In the genomic region with DNA sequence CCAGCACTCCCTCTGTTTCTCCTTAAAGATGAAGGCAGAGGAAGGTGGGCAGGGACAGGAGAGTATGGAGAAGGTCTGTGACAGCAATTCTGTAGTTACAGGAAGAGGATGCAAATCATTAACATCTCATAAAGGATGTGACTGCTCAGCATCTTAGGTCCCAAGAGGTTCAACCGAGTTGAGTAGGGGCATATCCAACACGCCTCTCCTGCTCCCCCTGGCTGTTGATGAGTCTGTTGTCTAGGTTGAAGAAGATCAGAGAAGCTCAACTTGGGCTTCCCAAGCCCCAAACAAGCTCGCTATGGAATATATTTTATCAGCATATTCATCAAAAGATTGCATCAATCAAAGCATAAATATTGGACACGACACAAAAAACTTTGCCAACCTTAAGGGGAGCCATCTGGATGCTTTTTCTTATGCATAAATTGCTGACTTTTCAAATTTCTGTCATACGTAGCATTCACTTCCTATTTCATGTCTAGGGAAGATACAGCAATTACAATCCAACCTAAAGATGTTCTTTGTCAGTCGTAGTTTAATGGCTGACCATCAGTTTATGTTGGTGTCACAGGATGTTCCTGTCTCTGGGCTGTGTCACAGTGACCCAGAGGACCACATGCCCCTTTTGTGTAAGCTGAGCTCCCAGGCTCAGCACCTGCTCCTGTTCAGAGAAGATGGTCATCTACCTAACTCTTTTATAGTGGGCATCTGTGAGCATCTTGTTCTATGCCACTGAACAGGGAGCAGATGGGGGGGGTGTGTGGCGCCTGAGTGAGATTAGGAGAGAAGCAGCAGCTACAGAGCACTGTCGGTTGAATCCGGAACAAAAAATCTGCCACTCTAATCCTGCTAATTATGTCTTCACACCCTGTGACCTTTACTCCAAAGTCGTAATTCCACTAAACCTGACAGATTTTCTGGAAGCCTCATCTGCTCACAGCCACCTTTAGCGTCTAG, we compare ENCODE assay signal across 15 mouse cellular contexts.
A peak's percentile ranks its signal among the peaks of the same experiment; 100 is the strongest.
DNase-seq lines count a peak whose midpoint lies in the region; ATAC-seq and TF ChIP-seq lines count a peak whose summit lies in the region.
"Had no signal": no experiment of that assay in that cellular context is flagged by ENCODE, and none has a peak within 500 bp of the region (broad histone marks: within the 10 kb centered on the region; RNA-seq: fewer than 3 reads in every experiment).

No protein-coding gene starts in this region.

- no peak for TF ChIP-seq EP300 in heart, postnatal 0 days (IDR thresholded peaks at IDR 0.05; ENCODE audit: low read depth)

- H3K4me3 ChIP-seq in heart, postnatal 0 days (ENCODE audit: low read depth, low read length), result no peak overlapping the region
- H3K4me3 ChIP-seq in spleen, adult 2 months (ENCODE audit: extremely low read depth, insufficient read depth, insufficient read length), result no peak overlapping the region
- H3K4me3 ChIP-seq in forebrain, postnatal 0 days (ENCODE audit: low read depth, low read length), result no peak overlapping the region
- H3K4me3 ChIP-seq: embryonic facial prominence, embryonic 13.5 days; hindbrain, embryonic 13.5 days; liver, embryonic 13.5 days had no signal

- TF ChIP-seq CTCF in heart, postnatal 0 days (IDR thresholded peaks at IDR 0.05; ENCODE audit: low read depth), result peak; percentile 19
- TF ChIP-seq CTCF in spleen, adult 2 months (IDR thresholded peaks at IDR 0.05; ENCODE audit: extremely low read depth, insufficient read depth, insufficient read length, insufficient replicate concordance), result no peak
- no peak for TF ChIP-seq CTCF in forebrain, postnatal 0 days (IDR thresholded peaks at IDR 0.05; ENCODE audit: low read depth)

- H3K27me3 ChIP-seq in heart, postnatal 0 days (ENCODE audit: control insufficient read depth, insufficient read depth, low read length), result no peaks in the 10 kb centered on the region
- no peaks in the 10 kb centered on the region for H3K27me3 ChIP-seq in spleen, adult 2 months (ENCODE audit: control insufficient read depth, insufficient read depth, low read length)
- H3K27me3 ChIP-seq in forebrain, postnatal 0 days (ENCODE audit: insufficient read depth, low read length), result no peaks in the 10 kb centered on the region
- H3K27me3 ChIP-seq: embryonic facial prominence, embryonic 13.5 days; hindbrain, embryonic 13.5 days; liver, embryonic 13.5 days; megakaryocyte, embryonic 14.5 days had no signal

- no peak for DNase-seq in heart, postnatal 0 days (ENCODE audit: low spot score)
- no peak for DNase-seq in heart, postnatal 36 days
- peak; percentile 7 to 51 for DNase-seq in spleen, adult 2 months (ENCODE audit: low read depth in 1 of 2, low spot score in 2 of 2)
- DNase-seq in spleen, adult 12 weeks (ENCODE audit: low spot score), result no peak
- peak; percentile 83 for DNase-seq in forebrain, postnatal 0 days
- no peak for DNase-seq in frontal cortex, postnatal 25 days (ENCODE audit: low spot score in 2 of 2)
- no peak for DNase-seq in testis, postnatal 14 days (ENCODE audit: low spot score)
- DNase-seq: adrenal gland, postnatal 25 days; gastrocnemius, postnatal 14 days; kidney, adult 11 months; liver, embryonic 13.5 days; right cerebral cortex, adult 18-20 months had no signal

- TF ChIP-seq POLR2A in spleen, adult 2 months (IDR thresholded peaks at IDR 0.05; ENCODE audit: low read depth, low read length), result no peak

- ATAC-seq in heart, postnatal 0 days (ENCODE audit: insufficient read depth, low read depth), result no peak
- peak; percentile 40; the same call in 1 of the 2 replicates for ATAC-seq in forebrain, postnatal 0 days

- H3K9ac ChIP-seq in heart, postnatal 0 days (replicated peaks; ENCODE audit: low read depth, low read length), result no peak overlapping the region
- no peak overlapping the region for H3K9ac ChIP-seq in forebrain, postnatal 0 days
- H3K9ac ChIP-seq: embryonic facial prominence, embryonic 13.5 days; hindbrain, embryonic 13.5 days; liver, embryonic 13.5 days had no signal

- H3K36me3 ChIP-seq in heart, postnatal 0 days (replicated peaks; ENCODE audit: control insufficient read depth, insufficient read depth, low read length), result no peaks in the 10 kb centered on the region
- no peaks in the 10 kb centered on the region for H3K36me3 ChIP-seq in spleen, adult 2 months (ENCODE audit: control insufficient read depth, insufficient read depth, low read length)
- H3K36me3 ChIP-seq in forebrain, postnatal 0 days (ENCODE audit: insufficient read depth), result no peaks in the 10 kb centered on the region
- H3K36me3 ChIP-seq: embryonic facial prominence, embryonic 13.5 days; hindbrain, embryonic 13.5 days; liver, embryonic 13.5 days had no signal

- H3K9me3 ChIP-seq in heart, postnatal 0 days (replicated peaks; ENCODE audit: control insufficient read depth, low read length), result peaks cover 10% of the 10 kb centered on the region
- H3K9me3 ChIP-seq in forebrain, postnatal 0 days (ENCODE audit: low read length), result peaks cover 4% of the 10 kb centered on the region; the same call in 1 of the 2 replicates
- H3K9me3 ChIP-seq: embryonic facial prominence, embryonic 13.5 days; liver, embryonic 13.5 days had no signal

- intact Hi-C loops in heart, postnatal 36 days (cut with DNase I), result loop anchor here (5.0 kb wide), 2 partner anchors 37 to 503 kb away; no protein-coding TSS in a partner anchor

- H3K4me1 ChIP-seq in heart, postnatal 0 days (ENCODE audit: control insufficient read depth, insufficient read depth), result peaks cover 4% of the 10 kb centered on the region; the same call in 1 of the 2 replicates
- H3K4me1 ChIP-seq in spleen, adult 2 months (ENCODE audit: control insufficient read depth, insufficient read depth, insufficient read length), result peaks cover 3% of the 10 kb centered on the region; the same call in 1 of the 2 replicates
- H3K4me1 ChIP-seq in forebrain, postnatal 0 days (ENCODE audit: insufficient read depth), result no peaks in the 10 kb centered on the region
- H3K4me1 ChIP-seq: liver, embryonic 13.5 days had no signal

- no peak overlapping the region for H3K27ac ChIP-seq in heart, postnatal 0 days (ENCODE audit: low read depth)
- no peak overlapping the region for H3K27ac ChIP-seq in spleen, adult 2 months (ENCODE audit: insufficient read depth, low read length)
- H3K27ac ChIP-seq in forebrain, postnatal 0 days (ENCODE audit: low read depth, low read length), result no peak overlapping the region
- H3K27ac ChIP-seq: embryonic facial prominence, embryonic 13.5 days; hindbrain, embryonic 13.5 days; liver, embryonic 13.5 days had no signal

- no peak overlapping the region for H3K4me2 ChIP-seq in heart, postnatal 0 days (ENCODE audit: low read depth, low read length)
- no peak overlapping the region for H3K4me2 ChIP-seq in forebrain, postnatal 0 days (ENCODE audit: low read depth)
- H3K4me2 ChIP-seq: hindbrain, embryonic 13.5 days; liver, embryonic 13.5 days had no signal

- WGBS in heart, postnatal 0 days, result 71% methylated on average over 11 of the region's 11 CpGs
- 72% methylated on average over 11 of the region's 11 CpGs for WGBS in spleen, adult 2 months
- 57% methylated on average over 11 of the region's 11 CpGs for WGBS in forebrain, postnatal 0 days

Comparison
In these comparisons a context has a peak if more than half of its experiments do, and no peak if none do; other contexts are left out.
1. DNase-seq: peak in spleen, adult 2 months (2 of 2) and forebrain, postnatal 0 days (single experiment); none in heart, postnatal 0 days (single experiment), heart, postnatal 36 days (0 of 2), spleen, adult 12 weeks (single experiment), frontal cortex, postnatal 25 days (0 of 2) and testis, postnatal 14 days (single experiment).